Mouse (Mus musculus) stomach, postnatal 0 days (tissue): Measurements from ENCODE around the gene Gm39566.

Experiments
- CTCF ChIP-seq: IDR thresholded peaks from 2 replicates; pipeline ENCODE4 v1.5.1; 2016; ENCODE audit warnings: antibody characterized with exemption, low read depth, mild to moderate bottlenecking, moderate library complexity
- EP300 ChIP-seq: optimal IDR thresholded peaks from 2 replicates; pipeline ENCODE3; 2016; ENCODE audit warnings: antibody characterized with exemption

DNA sequence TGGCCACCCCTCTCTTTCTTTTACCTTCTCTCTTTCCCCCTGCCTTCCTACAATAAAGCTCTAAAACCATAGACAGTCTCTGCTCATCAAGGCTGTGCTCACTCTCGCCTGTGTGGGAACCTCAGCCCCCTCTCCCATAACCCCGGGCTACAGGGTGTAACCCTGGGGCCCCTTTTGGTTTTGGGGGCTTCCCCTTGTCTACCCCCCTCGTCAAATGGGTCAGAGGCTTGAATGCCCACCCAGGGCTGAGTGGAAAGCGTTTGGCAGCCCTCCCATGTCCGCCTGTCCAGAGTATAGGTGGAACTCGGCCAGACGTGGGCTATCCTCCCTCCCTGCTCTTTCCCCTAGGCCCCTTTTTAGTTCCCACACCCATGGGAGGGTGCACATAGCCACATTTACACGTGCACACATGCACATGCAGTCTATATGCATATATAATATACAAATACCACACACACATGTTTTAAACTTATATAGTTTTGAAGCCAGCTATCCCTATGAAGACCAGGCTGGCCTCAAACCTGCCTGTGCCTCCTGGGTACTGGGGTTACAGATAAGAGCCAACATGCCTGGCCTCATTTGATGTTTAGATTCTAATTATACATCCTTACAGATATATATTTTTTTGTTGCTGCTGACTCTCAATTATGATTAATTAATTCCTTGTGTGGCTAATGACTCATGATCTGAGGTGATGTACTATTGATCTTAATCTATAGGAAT lies 49.2 kb upstream of the Gm39566 start:
- TF ChIP-seq CTCF (no peak), EP300 (no peak)
